Mouse (Mus musculus) heart, postnatal 4 days (tissue): ENCODE measurements around the gene Olfr221. TPM values are rescaled to one million over a fixed set of nuclear protein-coding genes. Genes with fewer than 3 reads are reported as not detected.
"Not testable (repeated sequence)": the region's sequence is repeated elsewhere in the genome, so short reads cannot be mapped to it uniquely, and the experiment has no call there.

Experiments used
- DNase-seq: peaks from one replicate; pipeline ENCODE4 v3.0.0; 2021
- total RNA-seq, 2 experiments: library from RNA; stranded (reverse); gene quantifications; 2 replicates each; pipeline ENCODE4 v1.2.3; 2021

Gene Olfr221
- not detected for total RNA-seq

- DNase-seq = not testable (repeated sequence)
Measured at GRCm38 (mm10) chr14:52042359-52042758, at the start of gene Olfr221. Olfr221 (minus strand) TSS chr14:52042459.

- DNase-seq = no peak
Measured at GRCm38 (mm10) chr14:52083083-52083482, 40.8 kb upstream of the Olfr221 start.

- DNase-seq = no peak
Measured at GRCm38 (mm10) chr14:52071599-52072137, 29.4 kb upstream of the Olfr221 start.

GRCm38 (mm10) chr14:52066135-52066534 lies 23.9 kb upstream of the Olfr221 start:
- DNase-seq = no peak

GRCm38 (mm10) chr14:52061798-52062197 lies 19.5 kb upstream of the Olfr221 start:
- DNase-seq = no peak

- DNase-seq = no peak
Measured at GRCm38 (mm10) chr14:52060800-52061199, 18.5 kb upstream of the Olfr221 start.

- DNase-seq = no peak
Measured at GRCm38 (mm10) chr14:52059982-52060381, 17.7 kb upstream of the Olfr221 start.

- DNase-seq = not testable (repeated sequence)
Measured at GRCm38 (mm10) chr14:52052720-52053119, 10.5 kb upstream of the Olfr221 start.

- no peak for DNase-seq
Measured at GRCm38 (mm10) chr14:52045966-52046565, 3.8 kb upstream of the Olfr221 start.

- peak; percentile 45 for DNase-seq
Measured at GRCm38 (mm10) chr14:52044901-52045678, 2.8 kb upstream of the Olfr221 start.

- DNase-seq = no peak
Measured at GRCm38 (mm10) chr14:52043446-52043845, 1.2 kb upstream of the Olfr221 start.

GRCm38 (mm10) chr14:52039332-52039731 lies 2.9 kb downstream of the Olfr221 start:
- DNase-seq = no peak

- no peak for DNase-seq
Measured at GRCm38 (mm10) chr14:52035926-52036325, 6.3 kb downstream of the Olfr221 start.

- DNase-seq = no peak
Measured at GRCm38 (mm10) chr14:52026342-52026741, 15.9 kb downstream of the Olfr221 start.

GRCm38 (mm10) chr14:52024133-52024532 lies 18.1 kb downstream of the Olfr221 start:
- no peak for DNase-seq

GRCm38 (mm10) chr14:52022709-52023459 lies 19.4 kb downstream of the Olfr221 start:
- peak; percentile 92 for DNase-seq

- DNase-seq = no peak
Measured at GRCm38 (mm10) chr14:52022244-52022708, 20.0 kb downstream of the Olfr221 start.

GRCm38 (mm10) chr14:52021568-52022212 lies 20.6 kb downstream of the Olfr221 start:
- DNase-seq = no peak

- DNase-seq = no peak
Measured at GRCm38 (mm10) chr14:52021138-52021529, 21.1 kb downstream of the Olfr221 start.

- peak; percentile 84 for DNase-seq
Measured at GRCm38 (mm10) chr14:52020486-52021137, 21.6 kb downstream of the Olfr221 start, which contains the start of gene Zfp219. Zfp219 (minus strand) TSS chr14:52020733.

GRCm38 (mm10) chr14:52019590-52020340 lies 22.5 kb downstream of the Olfr221 start:
- DNase-seq = peak; percentile 97
